In the genomic region with DNA sequence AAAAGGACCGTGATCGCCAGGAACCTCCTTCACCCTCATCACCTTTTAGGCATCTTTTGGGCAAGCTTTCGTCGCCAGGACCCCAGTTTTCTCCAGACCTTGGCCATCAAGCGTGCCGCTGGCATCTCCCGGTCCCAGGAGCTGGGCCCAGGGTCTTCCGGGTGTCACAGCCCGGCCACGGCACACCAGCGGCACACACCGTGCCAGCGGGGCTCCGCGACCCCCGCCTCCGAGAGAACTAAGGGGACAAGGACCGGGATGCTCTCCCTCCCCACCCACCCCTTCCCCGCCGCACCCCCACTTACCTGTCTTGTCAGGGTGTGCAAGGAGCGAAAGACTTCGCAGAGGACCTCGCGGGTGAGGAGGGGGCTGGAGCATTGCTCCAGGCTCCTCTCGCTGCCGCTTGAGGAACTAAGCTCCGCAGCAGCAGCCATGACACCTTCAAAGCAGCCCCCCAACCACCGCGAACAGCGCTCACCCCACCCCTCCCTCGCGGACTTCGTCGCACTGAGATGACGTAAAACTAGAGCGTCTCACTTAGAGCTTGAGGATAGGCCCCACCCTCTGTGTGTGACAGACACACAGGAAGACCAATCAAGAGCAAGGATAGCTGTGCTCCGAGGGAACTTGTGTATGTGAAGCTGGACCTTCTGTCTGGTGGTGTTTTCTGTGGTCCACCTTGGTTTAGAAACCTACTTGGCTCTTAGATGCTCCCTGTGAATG, we compare ENCODE assay signal across 8 mouse cellular contexts. TPM values are rescaled to one million over a fixed set of nuclear protein-coding genes. Genes with fewer than 3 reads are reported as not detected.
A peak's percentile ranks its signal among the peaks of the same experiment; 100 is the strongest.
DNase-seq lines count a peak whose midpoint lies in the region; ATAC-seq and TF ChIP-seq lines count a peak whose summit lies in the region.

A gene (minus strand): TSS at position 528 of the 723 bp plus-strand sequence.

- H3K4me1 ChIP-seq in embryonic facial prominence, embryonic 13.5 days: peaks cover 3% of the 10 kb centered on the region; the same call in 1 of the 2 replicates
- no peaks in the 10 kb centered on the region for H3K4me1 ChIP-seq in kidney, adult 2 months (ENCODE audit: control insufficient read depth, insufficient read depth, low read length)
- 0 out of 2 replicates have a peak, but pooled peaks cover 2% of the 10 kb centered on the region for H3K4me1 ChIP-seq in limb, embryonic 12.5 days (replicated peaks)
- H3K4me1 ChIP-seq in midbrain, embryonic 15.5 days: peaks cover 4% of the 10 kb centered on the region
- H3K4me1 ChIP-seq in spleen, adult 2 months (ENCODE audit: control insufficient read depth, insufficient read depth, insufficient read length): no peaks in the 10 kb centered on the region

- TF ChIP-seq CTCF in kidney, adult 2 months (conservative IDR thresholded peaks at IDR 0.05; ENCODE audit: insufficient read depth, insufficient read length, low read depth, low read length): no peak
- no peak for TF ChIP-seq CTCF in spleen, adult 2 months (IDR thresholded peaks at IDR 0.05; ENCODE audit: extremely low read depth, insufficient read depth, insufficient read length, insufficient replicate concordance)

- H3K4me3 ChIP-seq in embryonic facial prominence, embryonic 13.5 days: peak within 1 kb of the TSS; percentile 87
- H3K4me3 ChIP-seq in kidney, adult 2 months (ENCODE audit: insufficient read depth, low read depth, low read length): peak within 1 kb of the TSS; percentile 69
- H3K4me3 ChIP-seq in limb, embryonic 12.5 days (replicated peaks): peak within 1 kb of the TSS; percentile 91
- peak within 1 kb of the TSS; percentile 98 for H3K4me3 ChIP-seq in midbrain, embryonic 15.5 days
- peak within 1 kb of the TSS; percentile 78 for H3K4me3 ChIP-seq in spleen, adult 2 months (ENCODE audit: extremely low read depth, insufficient read depth, insufficient read length)

- TF ChIP-seq POLR2A in kidney, adult 2 months (IDR thresholded peaks at IDR 0.05; ENCODE audit: low read depth, low read length): no peak
- TF ChIP-seq POLR2A in spleen, adult 2 months (IDR thresholded peaks at IDR 0.05; ENCODE audit: low read depth, low read length): peak; percentile 20; the same call in 1 of the 2 replicates

- peak within 1 kb of the TSS; percentile 64 for H3K4me2 ChIP-seq in embryonic facial prominence, embryonic 13.5 days
- peak within 1 kb of the TSS; percentile 59 for H3K4me2 ChIP-seq in limb, embryonic 12.5 days
- H3K4me2 ChIP-seq in midbrain, embryonic 15.5 days: peak within 1 kb of the TSS; percentile 57

- peak within 1 kb of the TSS; percentile 93 for H3K9ac ChIP-seq in embryonic facial prominence, embryonic 13.5 days
- H3K9ac ChIP-seq in limb, embryonic 12.5 days (replicated peaks): peak within 1 kb of the TSS; percentile 92
- peak within 1 kb of the TSS; percentile 90 for H3K9ac ChIP-seq in midbrain, embryonic 15.5 days

- no peaks in the 10 kb centered on the region for H3K9me3 ChIP-seq in embryonic facial prominence, embryonic 13.5 days
- H3K9me3 ChIP-seq in limb, embryonic 12.5 days: no peaks in the 10 kb centered on the region
- H3K9me3 ChIP-seq in midbrain, embryonic 15.5 days: no peaks in the 10 kb centered on the region

- peak within 1 kb of the TSS; percentile 63 for H3K27ac ChIP-seq in embryonic facial prominence, embryonic 13.5 days
- no peak within 1 kb of the TSS for H3K27ac ChIP-seq in kidney, adult 2 months (ENCODE audit: insufficient read depth, low read depth, low read length)
- peak within 1 kb of the TSS; percentile 72 for H3K27ac ChIP-seq in limb, embryonic 12.5 days
- peak within 1 kb of the TSS; percentile 85 for H3K27ac ChIP-seq in midbrain, embryonic 15.5 days
- no peak within 1 kb of the TSS for H3K27ac ChIP-seq in spleen, adult 2 months (ENCODE audit: insufficient read depth, low read length)

- WGBS in embryonic facial prominence, embryonic 13.5 days: under 1% methylated on average over 37 of the region's 37 CpGs
- under 1% methylated on average over 37 of the region's 37 CpGs for WGBS in kidney, adult 2 months
- WGBS in limb, embryonic 12.5 days: under 1% methylated on average over 37 of the region's 37 CpGs
- under 1% methylated on average over 37 of the region's 37 CpGs for WGBS in midbrain, embryonic 15.5 days
- 0% methylated on average over 37 of the region's 37 CpGs for WGBS in spleen, adult 2 months

- no peaks in the 10 kb centered on the region for H3K27me3 ChIP-seq in embryonic facial prominence, embryonic 13.5 days
- H3K27me3 ChIP-seq in kidney, adult 2 months (replicated peaks; ENCODE audit: control insufficient read depth, insufficient read depth, low read length): no peaks in the 10 kb centered on the region
- H3K27me3 ChIP-seq in limb, embryonic 12.5 days: no peaks in the 10 kb centered on the region
- 0 out of 2 replicates have a peak, but pooled peaks cover 3% of the 10 kb centered on the region for H3K27me3 ChIP-seq in midbrain, embryonic 15.5 days (replicated peaks)
- H3K27me3 ChIP-seq in spleen, adult 2 months (ENCODE audit: control insufficient read depth, insufficient read depth, low read length): no peaks in the 10 kb centered on the region

- no peaks in the 10 kb centered on the region for H3K36me3 ChIP-seq in embryonic facial prominence, embryonic 13.5 days
- H3K36me3 ChIP-seq in kidney, adult 2 months (ENCODE audit: control insufficient read depth, insufficient read depth, low read length): no peaks in the 10 kb centered on the region
- H3K36me3 ChIP-seq in limb, embryonic 12.5 days: no peaks in the 10 kb centered on the region
- H3K36me3 ChIP-seq in midbrain, embryonic 15.5 days (replicated peaks): no peaks in the 10 kb centered on the region
- H3K36me3 ChIP-seq in spleen, adult 2 months (ENCODE audit: control insufficient read depth, insufficient read depth, low read length): no peaks in the 10 kb centered on the region

- peak; percentile 97 for ATAC-seq in embryonic facial prominence, embryonic 13.5 days (ENCODE audit: insufficient number of reproducible peaks, insufficient read depth, low FRiP score, low TSS enrichment, low read depth)
- ATAC-seq in limb, embryonic 12.5 days (ENCODE audit: insufficient number of reproducible peaks, insufficient read depth, low FRiP score, low TSS enrichment, low read depth): peak; percentile 99
- peak; percentile 100 for ATAC-seq in midbrain, embryonic 15.5 days (replicated peaks)

- peak; percentile 88 for DNase-seq in 3134 (ENCODE audit: extremely low read depth, insufficient read length, low spot score)
- DNase-seq in adrenal gland, postnatal 36 days: peak; percentile 96 to 97
- DNase-seq in heart, adult 18-20 months: peak; percentile 97 to 100
- DNase-seq in kidney, adult 2 months: peak; percentile 98
- DNase-seq in spleen, adult 2 months (ENCODE audit: low read depth in 1 of 2, low spot score in 2 of 2): peak; percentile 92 to 97

RNA-seq across cellular contexts. Expression of the gene that starts here (rescaled TPM):
- total RNA-seq in adrenal gland, postnatal 36 days (2021): 10 to 100 TPM; 12.3 to 12.9 TPM
- 46.3 and 58.9 TPM in 2 replicates for polyA plus RNA-seq in embryonic facial prominence, embryonic 13.5 days (2015; fragmentation: Nextera tagmentation; extraction: Ambion mirVana)
- total RNA-seq in heart, adult 18-20 months (2021): 1 to 10 TPM; 5.6 to 5.7 TPM
- polyA plus RNA-seq in kidney, adult 2 months (2012; rRNA removed): 5.0 and 6.2 TPM in 2 replicates
- 47.0 and 52.6 TPM in 2 replicates for polyA plus RNA-seq in limb, embryonic 12.5 days (2016; fragmentation: Nextera tagmentation; extraction: Ambion mirVana)
- 43.7 and 46.2 TPM in 2 replicates for polyA plus RNA-seq in midbrain, embryonic 15.5 days (2015; fragmentation: Nextera tagmentation; extraction: Ambion mirVana)
- 5.0 and 6.4 TPM in 2 replicates for polyA plus RNA-seq in spleen, adult 2 months (2012; rRNA removed)

Comparison
In these comparisons a context has a peak if more than half of its experiments do, and no peak if none do; other contexts are left out.
1. H3K27ac ChIP-seq: peak in embryonic facial prominence, embryonic 13.5 days (single experiment), limb, embryonic 12.5 days (single experiment) and midbrain, embryonic 15.5 days (single experiment); none in kidney, adult 2 months (single experiment) and spleen, adult 2 months (single experiment).
2. Peak in every context shown above with its lines, with median percentiles within 50 percentile points of each other: DNase-seq, ATAC-seq, H3K4me2 ChIP-seq, H3K4me3 ChIP-seq and H3K9ac ChIP-seq.